Mouse (Mus musculus) lung, postnatal 0 days (tissue): ENCODE measurements at regions not wholly inside any gene's neighbourhood (a gene's known extent, or its start where the extent isn't known, plus 50 kb on each side); places are given as distances from the start of the nearest gene placed in this dataset.

Experiments
- CTCF ChIP-seq: IDR thresholded peaks from 2 replicates; pipeline ENCODE4 v1.5.1; 2016; ENCODE audit warnings: antibody characterized with exemption, mild to moderate bottlenecking
- EP300 ChIP-seq: IDR thresholded peaks from 2 replicates; pipeline ENCODE4 v1.6.1; 2016; ENCODE audit warnings: antibody characterized with exemption, mild to moderate bottlenecking, control low read depth

DNA sequence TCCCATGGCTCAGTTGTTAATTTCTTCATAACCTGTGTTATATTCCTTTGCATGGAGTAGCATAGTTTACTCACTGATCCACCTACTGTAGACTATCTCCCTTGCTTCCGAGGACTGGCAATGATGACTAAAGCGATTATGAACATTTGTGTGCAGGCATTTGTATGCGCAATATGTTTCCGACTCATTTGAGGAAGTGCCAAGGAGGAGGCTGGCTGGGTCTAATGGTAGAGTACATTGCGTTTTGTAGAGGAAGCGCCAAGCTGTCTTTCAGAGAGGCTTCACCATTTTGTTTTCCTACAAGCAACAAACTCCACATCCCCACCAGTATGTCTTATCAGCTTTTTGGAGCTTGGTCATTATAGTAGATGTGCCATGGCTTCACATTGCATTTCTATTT lies 104.7 kb upstream of the Tprg start:
- TF ChIP-seq CTCF (no peak), EP300 (no peak)
